Mouse (Mus musculus) left cerebral cortex, postnatal 4 days (tissue): Measurements from ENCODE around the gene Zscan22. TPM values are rescaled to one million over a fixed set of nuclear protein-coding genes. Genes with fewer than 3 reads are reported as not detected.
A peak's percentile ranks its signal among the peaks of the same experiment; 100 is the strongest.
"Not testable (repeated sequence)": the region's sequence is repeated elsewhere in the genome, so short reads cannot be mapped to it uniquely, and the experiment has no call there.

Source experiments
- DNase-seq: peaks from one replicate; pipeline ENCODE4 v3.0.0-alpha.2; 2022
- intact Hi-C: fragments of 180-260 bp; cut with DNase I; formaldehyde crosslinking; loops from one replicate; pipeline ENCODE4 v1.15.1; 2025
- total RNA-seq, 2 experiments: library from RNA; stranded (reverse); gene quantifications; 2 replicates each; pipeline ENCODE4 v1.2.3; 2021

The Zscan22 gene
- total RNA-seq, 2 experiments from 2014 or later = 13.1 to 13.7 TPM

DNA sequence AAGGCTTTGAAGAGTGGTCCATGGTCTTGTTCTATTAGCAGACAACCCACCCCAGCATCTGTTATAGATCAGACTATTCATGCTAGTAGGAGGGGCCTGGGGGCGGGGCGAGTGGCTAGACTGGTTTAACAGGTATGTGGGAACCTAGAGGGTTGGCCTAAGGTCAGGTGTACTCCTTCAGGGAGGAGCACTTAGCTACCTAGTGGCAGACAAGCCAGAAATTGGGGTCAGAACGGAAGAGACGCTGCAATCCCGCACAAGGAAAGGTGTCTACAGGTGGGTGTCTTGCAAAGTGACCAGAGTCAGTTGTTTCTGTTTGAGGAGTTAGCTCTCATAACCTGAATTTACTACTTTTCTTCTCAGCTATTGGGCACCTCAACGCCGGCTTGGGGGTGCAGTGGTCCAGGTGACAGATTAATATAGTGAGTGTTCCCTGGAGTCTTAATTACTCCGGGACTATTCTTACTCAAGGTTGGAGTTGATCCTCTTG, 29.6 kb downstream of the Zscan22 start, which contains the start of gene Rnf225:
TSS of gene Rnf225 (plus strand) at position 226 of the 490 bp plus-strand sequence.
- intact Hi-C loops = no loop called here

DNA sequence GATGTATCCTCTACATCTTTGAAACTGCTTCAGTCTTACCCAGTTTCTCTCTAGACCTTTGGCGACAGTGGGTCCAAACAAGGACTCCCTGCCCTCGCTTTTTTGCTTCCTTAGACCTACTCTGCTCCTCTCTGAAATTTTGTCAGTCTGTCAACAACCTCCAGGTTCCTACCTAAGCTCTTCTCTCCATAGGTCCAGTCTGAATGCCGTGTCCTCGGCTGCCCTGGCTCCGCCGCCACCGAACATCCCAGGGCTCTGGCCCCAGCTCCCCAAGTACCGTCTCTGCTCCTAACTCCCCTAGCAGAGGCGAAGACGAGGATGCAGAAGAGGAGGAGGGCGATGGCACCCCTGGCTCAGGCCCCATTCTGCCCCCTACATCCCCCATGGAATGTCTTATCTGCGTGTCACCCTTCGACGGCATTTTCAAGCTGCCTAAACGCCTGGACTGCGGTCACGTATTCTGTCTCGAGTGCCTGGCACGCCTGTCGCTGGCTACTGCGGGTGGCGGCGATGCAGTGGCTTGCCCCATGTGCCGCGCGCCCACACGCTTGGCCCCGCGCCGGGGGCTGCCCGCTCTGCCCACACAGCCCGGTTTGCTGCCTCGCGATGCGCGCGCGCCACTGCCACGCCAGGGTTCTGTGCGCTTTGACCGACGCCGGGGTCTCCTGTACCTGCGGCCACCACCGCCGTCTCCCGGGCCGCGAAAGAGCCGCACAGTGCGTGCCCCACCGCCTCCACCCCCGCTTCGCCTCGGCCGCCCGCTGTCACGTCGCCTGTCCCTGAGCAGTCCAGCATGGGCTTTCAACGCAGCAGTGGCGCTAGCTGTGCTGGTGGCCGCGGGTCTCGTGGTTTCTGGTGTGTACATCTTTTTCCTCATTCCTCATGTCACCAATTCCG, 30.3 kb downstream of the Zscan22 start:
- peak; percentile 70 for DNase-seq
- intact Hi-C loops = no loop called here

More for the DNA sequence above, 29.6 kb downstream of the Zscan22 start, which contains the start of gene Rnf225:
- no peak for DNase-seq

DNA sequence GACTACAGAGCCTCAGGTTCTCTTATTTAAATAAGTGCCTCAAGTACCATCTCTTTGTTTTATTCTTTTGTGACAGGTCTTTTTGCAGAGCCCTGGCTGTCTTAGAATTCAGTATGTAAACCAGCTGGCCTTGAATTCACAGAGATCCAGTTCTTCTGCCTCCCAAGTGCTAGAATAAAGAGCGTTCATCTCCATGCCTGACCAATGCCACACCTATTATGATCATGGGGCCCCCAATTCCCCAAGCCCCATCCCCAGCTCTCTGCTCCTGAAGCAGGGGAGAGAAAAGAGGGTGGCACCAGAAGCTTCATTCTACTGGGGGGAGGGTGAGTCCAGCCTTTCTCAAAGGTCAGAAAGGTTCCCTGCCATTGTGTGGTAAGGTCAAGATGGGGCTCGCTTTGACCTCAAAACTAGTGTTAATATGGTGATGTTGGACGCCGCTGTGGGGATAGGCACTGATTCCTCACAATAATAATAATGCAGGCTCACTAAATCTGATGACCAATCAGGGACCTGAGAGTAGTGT, 36.1 kb downstream of the Zscan22 start:
- intact Hi-C loops = no loop called here
- no peak for DNase-seq

DNA sequence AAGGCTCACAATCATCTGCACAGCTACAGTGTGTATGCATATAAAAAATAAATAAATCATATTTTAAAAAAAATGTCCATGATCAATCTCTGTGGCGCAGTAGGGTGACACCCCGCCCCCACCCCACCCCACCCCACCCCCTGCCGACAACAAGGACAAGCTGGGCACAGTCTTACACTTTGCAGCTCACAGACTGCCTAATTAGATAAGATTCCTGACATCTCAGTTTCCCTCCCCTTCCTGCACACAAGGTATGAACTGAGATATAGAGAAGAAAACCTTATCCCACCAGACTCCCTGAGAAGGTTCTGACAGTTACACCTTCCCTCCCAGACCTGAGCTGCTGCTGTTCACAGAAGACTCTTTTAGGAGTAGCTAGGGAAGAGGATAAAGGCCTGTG, 37.2 kb downstream of the Zscan22 start:
- intact Hi-C loops = no loop called here
- DNase-seq = no peak

DNA sequence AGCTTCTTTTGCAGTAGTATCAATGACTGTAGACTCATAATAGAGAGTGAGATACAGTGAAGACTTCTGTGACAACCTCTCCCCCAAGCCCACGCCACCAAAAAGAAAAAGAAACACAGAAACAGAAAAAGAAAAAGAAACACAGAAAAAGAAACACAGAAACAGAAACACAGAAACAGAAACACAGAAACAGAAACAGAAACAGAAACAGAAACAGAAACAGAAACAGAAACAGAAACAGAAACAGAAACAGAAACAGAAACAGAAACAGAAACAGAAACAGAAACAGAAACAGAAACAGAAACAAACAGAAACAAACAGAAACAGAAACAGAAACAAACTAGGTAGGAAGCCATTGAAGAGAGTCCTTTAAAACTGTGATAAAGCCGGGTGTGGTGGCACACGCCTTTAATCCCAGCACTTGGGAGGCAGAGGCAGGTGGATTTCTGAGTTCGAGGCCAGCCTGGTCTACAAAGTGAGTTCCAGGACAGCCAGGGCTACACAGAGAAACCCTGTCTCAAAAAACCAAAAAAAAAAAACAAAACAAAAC, 39.7 kb downstream of the Zscan22 start:
- DNase-seq, intact Hi-C loops: not testable (repeated sequence)

DNA sequence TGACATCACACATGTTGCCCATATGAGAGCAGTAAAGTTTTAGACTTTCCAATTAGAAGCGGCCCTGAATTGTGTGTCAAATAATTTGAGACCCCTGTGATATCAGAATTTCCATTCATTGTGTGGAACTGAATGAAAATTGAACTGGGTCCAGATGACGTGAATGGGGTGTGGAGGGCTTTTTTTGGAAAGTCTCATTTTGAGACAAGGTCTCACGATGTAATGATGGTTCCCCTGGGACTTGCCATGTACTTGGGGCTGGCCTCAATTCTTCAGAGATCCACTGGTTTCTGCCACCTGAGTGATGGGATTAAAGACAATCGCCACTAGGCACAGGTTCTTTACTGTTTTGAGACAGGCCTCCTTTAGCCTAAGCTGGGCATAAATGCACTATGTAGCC, 43.0 kb downstream of the Zscan22 start:
- no peak for DNase-seq
- intact Hi-C loops = no loop called here

DNA sequence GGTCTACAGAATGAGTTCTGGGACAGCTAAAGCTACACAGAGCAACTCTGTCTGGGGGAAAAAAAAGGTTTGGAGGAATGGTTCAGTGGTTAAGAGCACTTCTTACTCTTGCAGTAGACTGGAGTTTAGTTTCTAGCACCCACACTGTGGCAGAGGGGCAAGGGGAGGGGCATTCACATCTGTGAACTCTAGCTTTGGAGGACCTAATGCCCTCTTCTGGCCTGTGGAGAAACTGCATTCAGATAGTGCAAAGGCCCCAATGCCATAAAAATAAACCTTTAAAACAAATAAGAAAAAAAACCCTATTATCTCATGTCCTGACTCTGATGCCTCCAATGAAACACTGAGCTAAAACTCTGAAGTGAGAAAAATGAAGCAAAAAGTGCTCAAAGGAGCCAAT, 45.9 kb downstream of the Zscan22 start:
- no peak for DNase-seq
- intact Hi-C loops = no loop called here

DNA sequence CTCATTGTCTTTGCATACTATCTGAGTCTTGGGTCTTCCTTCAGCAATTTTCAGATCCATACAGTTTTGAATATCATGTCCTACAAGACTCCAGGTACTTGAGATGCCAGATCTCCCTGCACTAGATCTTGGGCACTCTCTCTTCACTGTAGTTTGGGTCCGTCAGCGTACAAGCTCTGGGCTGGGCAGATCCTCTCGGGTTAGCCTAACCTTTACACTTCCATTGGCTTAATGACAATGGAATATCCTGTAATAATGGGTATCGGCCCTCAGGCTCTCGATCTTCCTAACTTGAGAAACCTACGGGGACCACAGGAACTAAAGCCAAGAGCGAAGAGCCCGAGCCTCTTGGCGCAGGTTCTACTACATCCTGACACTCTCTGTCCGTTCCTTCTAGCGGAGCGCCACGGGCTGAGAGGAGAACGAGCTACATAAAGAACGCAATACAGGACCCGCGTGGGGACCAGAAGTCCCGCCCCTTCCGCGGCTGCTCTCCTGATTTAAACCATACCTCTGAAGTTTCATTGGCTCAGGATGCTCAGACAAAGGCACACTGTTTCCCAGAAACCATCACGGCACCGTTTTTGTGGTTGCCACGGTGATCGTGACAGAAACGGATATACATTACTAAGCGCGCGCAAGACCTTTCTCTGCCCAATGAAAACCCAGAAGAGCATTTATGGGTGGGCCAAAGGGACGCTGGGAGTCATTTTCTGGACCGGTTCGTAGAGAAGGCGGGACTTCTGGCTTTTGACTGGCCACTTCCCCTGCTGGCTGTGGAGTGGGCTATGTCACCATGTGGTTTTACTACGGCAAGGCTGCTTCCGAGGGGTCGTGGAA, 51.6 kb downstream of the Zscan22 start:
- DNase-seq = peak; percentile 91
- intact Hi-C loops = no loop called here

DNA sequence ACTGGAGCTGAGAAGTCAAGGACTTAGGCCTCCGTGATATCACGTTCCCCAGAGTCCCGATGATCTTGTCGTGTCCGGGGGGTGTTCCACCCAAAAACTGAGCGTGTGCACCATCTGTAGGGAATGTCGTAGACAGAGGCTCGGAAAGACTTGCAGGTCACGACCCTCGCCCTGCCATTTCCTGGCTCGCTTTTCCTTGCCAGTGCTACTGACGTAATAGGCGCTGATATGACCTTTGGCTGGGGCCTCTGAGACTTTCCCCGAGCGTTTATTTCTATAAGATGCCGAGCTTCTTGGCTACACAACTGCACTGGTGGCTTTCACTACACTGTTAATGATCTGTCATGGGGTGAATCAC, 52.2 kb downstream of the Zscan22 start:
- intact Hi-C loops = no loop called here
- no peak for DNase-seq

DNA sequence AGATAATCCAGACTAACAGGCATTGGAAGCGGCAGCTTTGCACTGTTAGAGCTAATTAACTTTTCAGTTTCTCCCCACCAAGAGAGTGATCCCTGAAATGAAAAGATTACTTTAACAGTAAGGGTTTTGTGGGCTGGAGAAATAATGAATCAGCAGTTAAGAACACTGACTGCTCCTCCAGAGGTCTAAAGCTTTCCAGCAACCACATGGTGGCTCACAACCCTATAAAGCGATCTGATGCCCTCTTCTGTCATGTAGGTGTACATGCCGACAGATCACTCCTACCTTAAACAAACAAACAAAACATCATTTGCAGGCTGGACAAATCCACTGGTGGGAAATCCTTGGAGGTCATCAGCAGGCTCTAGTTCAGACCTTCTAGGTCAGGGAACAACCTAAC, 57.3 kb downstream of the Zscan22 start:
- intact Hi-C loops = no loop called here
- no peak for DNase-seq

DNA sequence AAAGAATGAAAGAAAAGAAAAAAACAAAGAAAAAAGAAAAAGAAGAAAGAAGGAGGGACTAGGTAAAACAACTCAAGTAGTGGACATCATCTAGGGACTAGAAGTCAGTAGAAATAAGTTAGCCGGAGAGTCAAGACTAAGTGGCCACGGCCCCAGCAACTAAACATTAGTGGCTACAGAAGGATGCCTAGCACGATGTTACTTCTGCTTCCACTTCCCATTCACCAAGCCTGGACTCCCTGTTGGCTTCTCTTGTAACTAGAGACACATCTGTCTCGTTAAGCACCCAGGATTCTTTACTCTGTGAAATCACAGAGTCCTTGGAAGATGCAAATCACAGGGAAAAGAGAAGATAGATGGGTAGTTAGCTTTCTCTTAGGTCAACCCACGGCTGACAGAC, 59.9 kb downstream of the Zscan22 start:
- intact Hi-C loops = no loop called here
- DNase-seq = no peak

Other genes starting within 250 kb of the Zscan22 start
- not detected for gene Vmn2r55, start 212.8 kb upstream of the Zscan22 start, total RNA-seq
- gene Vmn2r56, start 162.8 kb upstream of the Zscan22 start, total RNA-seq = under 1 TPM in 1 of 2 experiments, not detected in 1; 0.06 TPM
- 10 to 100 TPM; 28.0 to 32.9 TPM for gene Zscan18, start 94.2 kb upstream of the Zscan22 start, total RNA-seq
- 10 to 100 TPM; 25.9 to 26.3 TPM for gene Zfp329, start 79.0 kb upstream of the Zscan22 start, total RNA-seq
- gene Zfp110, start 63.1 kb upstream of the Zscan22 start, total RNA-seq = 10 to 100 TPM; 20.7 to 22.7 TPM
- gene Zfp128, start 16.6 kb upstream of the Zscan22 start, total RNA-seq = 10 to 100 TPM in 1 of 2 experiments, 1 to 10 TPM in 1; 9.9 to 10.2 TPM
- gene Rps5, start 24.5 kb downstream of the Zscan22 start, total RNA-seq = 100 to 1,000 TPM; 784 to 787 TPM
- gene Rnf225, start 29.6 kb downstream of the Zscan22 start, total RNA-seq = 1 to 10 TPM; 1.2 to 1.6 TPM
- 10 to 100 TPM; 17.5 to 17.8 TPM for gene Zfp324, start 68.0 kb downstream of the Zscan22 start, total RNA-seq
- gene Zfp446, start 80.0 kb downstream of the Zscan22 start, total RNA-seq = 1 to 10 TPM; 8.6 to 9.0 TPM
- under 1 TPM; 0.32 to 0.36 TPM for gene Slc27a5, start 100.4 kb downstream of the Zscan22 start, total RNA-seq
- 100 to 1,000 TPM; 412 to 415 TPM for gene Trim28, start 101.3 kb downstream of the Zscan22 start, total RNA-seq
- 10 to 100 TPM; 35.1 to 36.6 TPM for gene Zbtb45, start 112.2 kb downstream of the Zscan22 start, total RNA-seq
- gene Chmp2a, start 137.0 kb downstream of the Zscan22 start, total RNA-seq = 100 to 1,000 TPM; 120 to 122 TPM
- gene Ube2m, start 140.5 kb downstream of the Zscan22 start, total RNA-seq = 100 to 1,000 TPM; 198 to 213 TPM
- gene Mzf1, start 156.9 kb downstream of the Zscan22 start, total RNA-seq = 10 to 100 TPM; 13.7 to 17.3 TPM
- under 1 TPM; 0.06 to 0.08 TPM for gene Vmn1r85, start 197.4 kb downstream of the Zscan22 start, total RNA-seq
- not detected for gene Vmn1r86, start 222.1 kb downstream of the Zscan22 start, total RNA-seq
- gene Vmn1r87, start 242.3 kb downstream of the Zscan22 start, total RNA-seq = not detected